ENCODE assay signal across 9 mouse cellular contexts in genomic region chr11:85838424-85839257, GRCm38 (mm10). TPM values are rescaled to one million over a fixed set of nuclear protein-coding genes. Genes with fewer than 3 reads are reported as not detected.
DNase-seq lines count a peak whose midpoint lies in the region; ATAC-seq and TF ChIP-seq lines count a peak whose summit lies in the region.
"Had no signal": no experiment of that assay in that cellular context is flagged by ENCODE, and none has a peak within 500 bp of the region (broad histone marks: within the 10 kb centered on the region; RNA-seq: fewer than 3 reads in every experiment).

No protein-coding gene starts in this region.

- peak overlapping the region; percentile 33 for H3K9ac ChIP-seq in neural tube, embryonic 11.5 days (ENCODE audit: low read length)

- H3K4me2 ChIP-seq in neural tube, embryonic 11.5 days (ENCODE audit: low read depth): peak overlapping the region; percentile 40

- peak overlapping the region; percentile 70 for H3K4me3 ChIP-seq in gastrocnemius, adult 2 months
- peak overlapping the region; percentile 29 for H3K4me3 ChIP-seq in neural tube, embryonic 11.5 days (ENCODE audit: low read depth, low read length)
- H3K4me3 ChIP-seq in limb, embryonic 10.5 days: peak overlapping the region; percentile 70

- H3K27me3 ChIP-seq in neural tube, embryonic 11.5 days (ENCODE audit: control insufficient read depth, insufficient read depth, low read length): peaks cover 94% of the 10 kb centered on the region
- peaks cover 95% of the 10 kb centered on the region for H3K27me3 ChIP-seq in limb, embryonic 10.5 days (ENCODE audit: low read depth, poor library complexity, severe bottlenecking)

- no peak for ATAC-seq in neural tube, embryonic 11.5 days (ENCODE audit: insufficient read depth, low FRiP score, low TSS enrichment)

- no peaks in the 10 kb centered on the region for H3K9me3 ChIP-seq in neural tube, embryonic 11.5 days (ENCODE audit: control insufficient read depth, low read length)
- no peaks in the 10 kb centered on the region for H3K9me3 ChIP-seq in limb, embryonic 10.5 days (replicated peaks)

- intact Hi-C loops in gastrocnemius, adult 2 months (cut with DNase I): no loop called here
- intact Hi-C loops in left cerebral cortex, postnatal 4 days (cut with DNase I): no loop called here

- H3K4me1 ChIP-seq in neural tube, embryonic 11.5 days (ENCODE audit: control insufficient read depth, insufficient read depth, low read length): peaks cover 23% of the 10 kb centered on the region
- H3K4me1 ChIP-seq in limb, embryonic 10.5 days: peaks cover 68% of the 10 kb centered on the region

- no peaks in the 10 kb centered on the region for H3K36me3 ChIP-seq in neural tube, embryonic 11.5 days (ENCODE audit: control insufficient read depth, insufficient read depth, low read length)
- peaks cover 31% of the 10 kb centered on the region for H3K36me3 ChIP-seq in limb, embryonic 10.5 days

- no peak for DNase-seq in gastrocnemius, adult 2 months
- no peak for DNase-seq in gastrocnemius, postnatal 4 days (ENCODE audit: low spot score in 2 of 2)
- no peak for DNase-seq in neural tube, embryonic 11.5 days (ENCODE audit: low spot score)
- DNase-seq in neural tube, embryonic 10.5 days (ENCODE audit: extremely low spot score, low spot score): no peak
- DNase-seq in limb, embryonic 10.5 days (ENCODE audit: low spot score): peak; percentile 38
- DNase-seq in layer of hippocampus, adult 11-12 months (ENCODE audit: low spot score): no peak
- no peak for DNase-seq in left cerebral cortex, postnatal 4 days
- DNase-seq in layer of hippocampus, adult 18-20 months (ENCODE audit: low spot score in 2 of 2): no peak

- H3K27ac ChIP-seq in gastrocnemius, adult 2 months: peak overlapping the region; percentile 77
- H3K27ac ChIP-seq in neural tube, embryonic 11.5 days (ENCODE audit: low read depth, low read length): no peak overlapping the region
- peak overlapping the region; percentile 90 for H3K27ac ChIP-seq in limb, embryonic 10.5 days

- TF ChIP-seq CTCF in gastrocnemius, adult 2 months (IDR thresholded peaks at IDR 0.05): no peak

- WGBS in neural tube, embryonic 11.5 days: 6% methylated on average over 20 of the region's 20 CpGs
- WGBS in limb, embryonic 10.5 days: 6% methylated on average over 20 of the region's 20 CpGs

RNA-seq across cellular contexts. Expression of gene Tbx2, which starts 6.3 kb away (rescaled TPM):
- 1 to 10 TPM; 1.7 to 3.6 TPM for total RNA-seq in gastrocnemius, adult 2 months (2021)
- total RNA-seq in gastrocnemius, postnatal 4 days (2021): 10 to 100 TPM; 17.1 to 20.8 TPM
- 4.0 and 4.7 TPM in 2 replicates for polyA plus RNA-seq in neural tube, embryonic 11.5 days (2014; fragmentation: Nextera tagmentation; extraction: Ambion mirVana)
- 4.0 and 5.3 TPM in 2 replicates for polyA plus RNA-seq in limb, embryonic 10.5 days (2016; fragmentation: Nextera tagmentation; extraction: Ambion mirVana)
- 1 to 10 TPM; 3.7 to 3.9 TPM for total RNA-seq in left cerebral cortex, postnatal 4 days (2021)
- total RNA-seq in layer of hippocampus, adult 18-20 months (2021): 1 to 10 TPM; 1.2 to 1.3 TPM

RNA-seq across cellular contexts. Expression of gene Gm11444, which starts 11.5 kb away (rescaled TPM):
- total RNA-seq in gastrocnemius, adult 2 months (2021): not detected
- not detected for total RNA-seq in gastrocnemius, postnatal 4 days (2021)
- not detected in 2 replicates for polyA plus RNA-seq in neural tube, embryonic 11.5 days (2014; fragmentation: Nextera tagmentation; extraction: Ambion mirVana)
- polyA plus RNA-seq in limb, embryonic 10.5 days (2016; fragmentation: Nextera tagmentation; extraction: Ambion mirVana): not detected in 2 replicates
- total RNA-seq in left cerebral cortex, postnatal 4 days (2021): not detected
- not detected for total RNA-seq in layer of hippocampus, adult 18-20 months (2021)
- polyA plus RNA-seq: gonadal fat pad, adult 2 months had no signal

RNA-seq across cellular contexts. Expression of gene Tbx4, which starts 47.6 kb away (rescaled TPM):
- 1 to 10 TPM in 1 of 2 experiments, under 1 TPM in 1; 0.87 to 1.8 TPM for total RNA-seq in gastrocnemius, adult 2 months (2021)
- total RNA-seq in gastrocnemius, postnatal 4 days (2021): 1 to 10 TPM; 5.8 to 6.2 TPM
- 0.20 and 0.24 TPM in 2 replicates for polyA plus RNA-seq in neural tube, embryonic 11.5 days (2014; fragmentation: Nextera tagmentation; extraction: Ambion mirVana)
- polyA plus RNA-seq in limb, embryonic 10.5 days (2016; fragmentation: Nextera tagmentation; extraction: Ambion mirVana): 23.5 and 49.0 TPM in 2 replicates
- under 1 TPM; 0.12 to 0.38 TPM for total RNA-seq in left cerebral cortex, postnatal 4 days (2021)
- total RNA-seq in layer of hippocampus, adult 18-20 months (2021): under 1 TPM in 1 of 2 experiments, not detected in 1; 0.18 TPM
